Mouse (Mus musculus) erythroblast, embryonic 14.5 days (primary cell): Measurements from ENCODE around the gene Gdf10.

Experiments
- GATA1 ChIP-seq: IDR thresholded peaks from 2 replicates; pipeline ENCODE4 v1.6.1; 2012; ENCODE audit warnings: low read length, inconsistent platforms, mixed read lengths
- TAL1 ChIP-seq: IDR thresholded peaks from 3 replicates; pipeline ENCODE4 v1.6.1; 2012; ENCODE audit warnings: low read length, inconsistent platforms, mixed read lengths

GRCm38 (mm10) chr14:33974752-33975151 lies 51.4 kb downstream of the Gdf10 start:
- no peak for TF ChIP-seq TAL1
- TF ChIP-seq GATA1: no peak
